Mouse (Mus musculus) brown adipose tissue, adult 24 weeks (tissue): Measurements from ENCODE around the gene Xlr5c. TPM values are rescaled to one million over a fixed set of nuclear protein-coding genes. Genes with fewer than 3 reads are reported as not detected.
"Not testable (repeated sequence)": the region's sequence is repeated elsewhere in the genome, so short reads cannot be mapped to it uniquely, and the experiment has no call there.

Experiments used
- H3K27ac ChIP-seq: fragments of 200-500 bp; replicated peaks from 2 replicates; pipeline ENCODE4 v1.5.1; 2012; ENCODE audit warnings: low read depth, mild to moderate bottlenecking, low read length
- H3K4me1 ChIP-seq: fragments of 200-500 bp; 2 replicates; pipeline ENCODE4 v1.6.1; 2012; ENCODE audit warnings: low read length, mixed read lengths; ENCODE audit not compliant: control insufficient read depth, insufficient read depth, insufficient read length
- H3K4me3 ChIP-seq: fragments of 200-500 bp; 2 replicates; pipeline ENCODE4 v1.5.1; 2012; ENCODE audit warnings: low read depth, mild to moderate bottlenecking, low read length, moderate library complexity; ENCODE audit not compliant: insufficient read depth
- polyA plus RNA-seq: library from polyadenylated mRNA; stranded (reverse); fragments of >200 nt; gene quantifications from 2 replicates; pipeline ENCODE4 v1.2.4, GENCODE M21; 2012; ENCODE audit not compliant: missing spikeins, insufficient read depth, insufficient read length

Xlr5c gene
- polyA plus RNA-seq: not detected in 2 replicates

DNA sequence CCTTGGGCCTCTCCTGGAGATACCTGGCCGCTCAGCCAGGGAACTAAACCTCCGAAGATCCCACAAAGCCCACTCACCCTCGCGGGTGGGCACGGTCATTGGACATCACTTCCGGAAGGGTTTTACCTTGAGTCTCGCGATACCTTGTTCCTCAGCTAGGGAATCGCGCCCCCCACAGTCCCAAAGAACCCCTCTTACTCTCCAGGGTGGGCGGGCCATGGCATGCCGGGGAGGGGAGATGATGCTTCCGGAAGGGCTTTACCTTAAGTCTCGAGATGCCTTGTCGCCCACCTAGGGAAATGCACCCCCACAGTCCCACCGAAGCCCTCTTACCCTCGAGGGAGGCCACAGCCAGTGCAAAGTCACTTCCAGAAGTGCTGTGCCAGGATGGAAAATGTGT lies at the start of gene Xlr5c, which contains the start of gene Xlr5a:
Xlr5c (minus strand) TSS at position 101 of the 400 bp plus-strand sequence.
Xlr5a (minus strand) TSS at position 101 of the 400 bp plus-strand sequence.
- not testable (repeated sequence) for H3K4me3 ChIP-seq, H3K4me1 ChIP-seq, H3K27ac ChIP-seq

DNA sequence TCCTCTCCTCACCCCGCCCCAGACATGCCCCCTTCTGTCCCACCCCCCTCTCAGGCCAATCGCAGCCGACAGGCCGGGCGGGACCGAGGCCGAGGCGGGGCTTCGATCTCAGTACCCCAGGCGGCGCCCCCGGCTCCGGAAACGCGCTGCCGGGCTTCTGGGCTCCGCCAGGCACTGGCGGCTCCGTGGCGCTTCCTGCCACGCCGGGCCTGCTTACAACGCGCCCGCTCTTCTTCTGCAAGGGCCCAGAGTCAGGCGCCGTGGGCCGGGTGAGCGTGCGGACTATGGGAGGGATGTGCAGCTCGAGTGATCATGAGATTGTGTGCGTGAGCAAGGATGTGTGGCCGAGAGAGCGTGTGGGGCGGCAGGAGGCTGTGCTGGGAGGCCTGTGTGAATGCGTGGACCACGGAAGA lies 49.7 kb upstream of the Xlr5c start, which contains the start of gene Zfp275:
Zfp275 (plus strand) TSS at position 139 of the 413 bp plus-strand sequence.
- 0 out of 2 replicates have a peak within 1 kb of the TSS, but pooled peaks have one; percentile 16 for H3K27ac ChIP-seq
- H3K4me3 ChIP-seq: peak within 1 kb of the TSS; percentile 78
- H3K4me1 ChIP-seq: no peaks in the 10 kb centered on the region

DNA sequence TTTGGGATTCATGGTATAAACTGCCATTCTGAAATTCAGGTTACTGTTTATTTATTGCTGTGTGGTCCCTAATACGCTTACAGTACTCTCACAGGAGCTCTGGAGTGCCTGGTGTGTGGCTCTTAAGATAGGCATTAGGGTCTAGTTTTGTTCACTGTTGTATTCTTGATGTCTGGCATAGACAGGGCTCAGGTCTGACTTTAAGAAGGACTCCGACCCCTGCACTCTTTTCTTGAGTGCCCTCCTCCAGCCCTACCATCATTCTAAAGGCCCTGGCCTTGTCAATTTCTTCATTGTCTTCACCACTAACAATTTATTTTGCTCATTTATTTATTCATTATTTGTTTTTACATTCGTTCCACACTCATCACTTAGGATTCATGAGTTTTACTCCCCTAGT lies 49.3 kb upstream of the Xlr5c start:
- H3K4me3 ChIP-seq: peak overlapping the region; percentile 22
- H3K27ac ChIP-seq: no peak overlapping the region
- H3K4me1 ChIP-seq: no peaks in the 10 kb centered on the region

DNA sequence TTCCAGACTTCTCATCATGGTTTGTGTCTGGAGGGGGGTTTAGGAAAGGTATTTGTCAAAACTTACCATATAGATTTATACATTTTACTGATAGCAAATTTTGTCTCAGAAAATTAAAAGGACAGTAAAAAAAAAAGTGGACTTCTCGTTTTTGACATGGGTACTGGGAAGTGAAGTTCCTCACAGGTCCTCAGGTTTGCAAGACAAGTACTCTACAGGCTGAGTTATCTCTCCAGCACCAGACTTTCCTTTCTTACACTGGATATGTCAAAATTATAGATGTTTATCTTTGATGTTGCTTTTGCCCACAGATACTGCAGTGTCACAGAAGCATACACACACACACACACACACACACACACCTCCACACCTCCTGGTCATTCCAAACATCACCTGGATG lies 48.7 kb upstream of the Xlr5c start:
- no peak overlapping the region for H3K27ac ChIP-seq
- no peaks in the 10 kb centered on the region for H3K4me1 ChIP-seq
- H3K4me3 ChIP-seq: no peak overlapping the region

DNA sequence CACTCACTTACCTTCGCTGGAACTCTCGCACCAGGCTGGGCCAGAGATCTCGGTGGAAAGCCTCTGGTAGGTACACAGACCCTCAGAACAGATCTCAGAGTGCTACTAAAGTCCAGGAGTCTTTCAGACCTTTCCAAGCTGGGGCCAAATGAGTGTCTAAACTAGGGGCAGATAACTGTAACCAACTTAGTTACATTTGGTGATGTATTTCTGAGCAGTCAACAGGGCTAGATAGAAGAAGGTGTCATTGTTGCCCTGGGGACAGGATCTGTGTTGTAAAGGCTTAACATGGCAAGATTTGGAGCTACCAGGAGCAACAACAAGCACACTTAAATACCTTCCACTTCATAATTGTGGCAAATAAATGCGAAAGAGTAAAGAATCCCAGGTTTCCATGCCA lies 44.0 kb upstream of the Xlr5c start, which contains the start of gene Gm45015:
Gm45015 (minus strand) TSS at position 101 of the 400 bp plus-strand sequence.
- Histone ChIP-seq H3K4me3 (no peak within 1 kb of the TSS), H3K27ac (no peak within 1 kb of the TSS), H3K4me1 (no peaks in the 10 kb centered on the region)

DNA sequence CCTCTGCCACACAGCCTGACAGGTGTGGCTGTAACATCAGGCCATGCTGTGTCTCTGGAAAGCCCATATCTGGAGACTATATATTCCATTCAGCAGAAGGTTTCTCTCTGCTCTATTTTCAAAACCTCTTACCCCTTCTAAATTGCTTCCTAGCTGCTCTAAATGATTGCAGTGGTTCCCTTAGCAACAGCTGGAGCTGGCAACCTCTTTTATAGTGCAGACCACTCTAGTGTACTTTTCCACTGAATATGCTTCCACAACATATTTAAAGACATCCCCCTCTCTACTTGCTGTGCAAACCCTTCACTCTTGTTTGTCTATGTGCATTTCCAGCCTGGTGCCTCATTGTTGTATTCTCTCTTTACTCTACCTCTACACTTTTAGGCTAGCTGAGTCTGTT lies 40.8 kb upstream of the Xlr5c start:
- Histone ChIP-seq H3K4me1 (no peaks in the 10 kb centered on the region), H3K27ac (no peak overlapping the region), H3K4me3 (no peak overlapping the region)

DNA sequence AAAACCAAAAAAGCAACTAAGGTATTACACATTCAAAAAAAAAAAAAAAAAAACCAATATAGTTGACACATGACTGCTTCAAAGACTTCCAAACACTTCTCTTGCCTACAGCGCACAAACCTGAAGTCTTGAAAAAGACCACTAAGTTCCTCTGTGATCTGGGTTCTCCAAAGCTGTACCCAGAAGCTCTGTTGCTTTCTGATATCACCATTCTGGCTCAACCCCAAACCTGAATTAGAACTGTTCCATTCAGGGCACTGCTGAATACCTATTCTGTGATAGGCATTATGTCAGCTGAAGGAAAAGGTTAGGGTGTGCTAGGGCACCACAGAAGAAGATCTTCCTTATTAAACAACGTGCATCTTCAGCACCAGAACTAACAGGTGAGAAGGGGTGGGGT lies 34.4 kb upstream of the Xlr5c start:
- H3K4me1 ChIP-seq: no peaks in the 10 kb centered on the region
- no peak overlapping the region for H3K4me3 ChIP-seq
- no peak overlapping the region for H3K27ac ChIP-seq

DNA sequence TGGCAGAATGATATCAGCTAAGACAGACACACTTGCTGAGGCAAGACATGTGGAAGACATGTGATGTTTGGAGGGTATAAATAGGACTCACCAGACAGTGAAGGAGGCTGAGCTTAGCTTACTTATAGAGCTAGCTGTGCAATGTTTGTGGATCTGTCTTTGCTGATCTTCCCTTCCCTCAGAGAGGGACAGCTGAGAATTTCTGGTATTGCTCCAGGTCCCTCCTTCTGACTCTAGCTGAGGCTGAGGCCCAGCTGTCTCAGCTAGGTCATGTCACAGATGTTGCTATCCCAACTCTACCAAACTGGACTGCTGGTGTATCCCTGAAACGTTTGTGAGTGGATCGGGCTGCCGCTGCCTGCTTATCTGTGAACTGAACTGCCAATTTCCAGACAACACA lies 28.3 kb upstream of the Xlr5c start:
- no peak overlapping the region for H3K27ac ChIP-seq

DNA sequence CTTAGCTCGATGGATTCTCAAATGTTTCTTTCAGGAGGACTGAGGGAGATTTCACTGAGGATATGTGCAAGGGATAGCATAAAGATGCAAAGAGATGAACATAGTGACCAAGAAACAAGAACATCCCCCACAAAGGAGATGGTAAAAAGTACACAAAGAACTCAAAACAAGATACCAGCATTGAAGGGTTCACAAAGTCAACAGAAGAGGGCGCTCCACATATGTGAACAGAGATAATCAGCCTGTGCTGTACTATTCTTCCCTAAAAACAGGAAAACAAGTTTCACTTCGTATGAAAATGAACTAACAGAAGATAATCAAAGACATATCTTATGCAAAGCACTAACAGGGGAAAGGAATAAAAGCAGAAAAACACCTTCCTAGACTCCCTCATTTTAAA lies 19.7 kb upstream of the Xlr5c start:
- Histone ChIP-seq H3K27ac (no peak overlapping the region), H3K4me1 (no peaks in the 10 kb centered on the region), H3K4me3 (no peak overlapping the region)

More for the DNA sequence above, 28.3 kb upstream of the Xlr5c start:
- Histone ChIP-seq H3K4me1 (no peaks in the 10 kb centered on the region), H3K4me3 (no peak overlapping the region)

DNA sequence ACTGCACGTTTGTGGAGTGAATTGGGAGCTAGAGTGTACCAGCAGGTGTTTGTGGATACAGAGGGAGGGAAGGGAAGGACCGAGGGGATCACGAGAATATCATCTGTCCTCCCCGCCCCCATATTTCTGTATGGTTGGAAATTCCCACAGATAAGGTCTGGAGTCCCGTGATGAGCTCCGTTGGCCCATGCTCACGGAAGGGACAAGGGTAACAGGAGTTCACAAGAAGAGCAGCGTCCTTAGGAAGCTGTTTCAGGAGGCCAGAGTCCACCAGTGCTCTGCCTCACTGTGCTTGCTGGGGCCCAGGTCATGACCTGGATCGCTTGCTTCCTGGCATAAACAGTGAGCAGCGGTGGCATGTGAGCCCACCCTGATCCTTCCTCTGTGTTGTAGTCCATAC lies 3.0 kb upstream of the Xlr5c start:
- H3K4me3 ChIP-seq: not testable (repeated sequence)

DNA sequence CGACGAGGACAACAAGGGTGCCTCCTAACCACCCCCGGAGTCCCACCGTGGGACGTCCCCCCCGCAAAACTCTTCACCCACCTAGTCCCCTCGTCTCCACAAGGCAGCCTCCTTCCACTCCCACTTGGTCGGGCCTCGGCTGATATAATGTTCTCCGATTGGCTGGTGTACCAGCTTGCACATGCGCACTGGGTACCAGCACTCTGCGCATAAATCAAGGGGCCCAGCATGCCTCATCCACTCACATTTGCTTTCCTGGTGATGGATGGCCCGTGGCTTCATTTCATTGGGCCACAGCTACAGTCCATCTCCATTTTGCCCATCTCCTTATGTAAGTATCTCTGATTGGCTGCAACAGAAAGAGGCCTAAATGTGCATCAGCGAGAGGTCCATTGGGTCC lies 27.5 kb downstream of the Xlr5c start, which contains the start of gene Xlr3c:
Xlr3c (minus strand) TSS at position 121 of the 400 bp plus-strand sequence.
- H3K4me3 ChIP-seq, H3K4me1 ChIP-seq, H3K27ac ChIP-seq: not testable (repeated sequence)

More for the DNA sequence above, 3.0 kb upstream of the Xlr5c start:
- H3K27ac ChIP-seq, H3K4me1 ChIP-seq: not testable (repeated sequence)

DNA sequence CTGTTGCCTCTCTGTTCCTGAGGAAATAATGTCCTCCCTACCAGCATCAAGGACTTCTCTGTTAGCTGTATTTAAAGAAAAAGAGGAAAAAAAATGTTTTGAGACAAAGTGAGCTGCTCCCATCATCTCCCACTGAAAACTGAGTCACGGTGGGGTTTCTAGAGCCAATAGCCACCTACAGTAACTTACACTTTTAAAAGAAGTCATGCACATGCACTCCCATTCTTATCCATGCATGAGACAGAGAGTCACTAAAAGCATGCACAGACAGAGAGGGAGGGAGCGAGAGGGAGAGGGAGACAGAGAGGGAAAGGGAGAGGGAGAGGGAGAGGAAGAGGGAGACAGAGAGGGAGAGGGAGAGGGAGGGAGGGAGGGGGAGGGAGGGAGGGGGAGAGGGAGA lies 30.3 kb downstream of the Xlr5c start:
- H3K4me3 ChIP-seq, H3K4me1 ChIP-seq: not testable (repeated sequence)

DNA sequence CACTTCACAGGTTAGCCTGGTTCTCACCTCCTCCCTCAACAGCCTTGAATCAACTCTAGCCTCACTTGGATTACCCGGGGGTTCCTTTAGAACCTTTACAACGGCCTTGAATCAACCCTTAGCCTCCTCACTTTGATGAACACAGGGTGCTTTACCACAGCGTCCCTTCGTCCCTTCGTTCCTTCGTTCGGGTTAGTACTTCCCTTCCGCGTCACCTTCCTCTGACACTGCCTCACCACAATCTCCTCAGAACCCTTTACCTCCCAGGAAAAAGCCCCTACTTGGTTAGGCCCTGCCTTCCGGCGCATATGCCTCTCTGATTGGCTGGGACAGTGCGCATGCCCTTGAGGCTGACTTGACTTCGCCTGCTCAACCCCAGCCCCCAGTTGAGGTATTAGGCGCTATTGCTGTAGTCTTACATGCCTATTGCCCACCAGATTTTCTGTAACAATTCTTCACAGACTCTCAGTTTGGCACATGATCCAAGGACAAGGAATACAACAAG lies 49.9 kb downstream of the Xlr5c start, which contains the start of gene Xlr4c:
Xlr4c (minus strand) TSS at position 310 of the 505 bp plus-strand sequence.
- not testable (repeated sequence) for H3K27ac ChIP-seq, H3K4me3 ChIP-seq, H3K4me1 ChIP-seq

More for the DNA sequence above, 30.3 kb downstream of the Xlr5c start:
- H3K27ac ChIP-seq: not testable (repeated sequence)
